Mouse (Mus musculus) ES-Bruce4 (cell line): ENCODE results near the gene Rd3l.

Experiments used
- CTCF ChIP-seq: IDR thresholded peaks from one replicate; pipeline ENCODE4 v1.8.1; 2011; ENCODE audit warnings: low read depth, low read length
- EP300 ChIP-seq: IDR thresholded peaks from 2 replicates; pipeline ENCODE4 v1.6.1; 2011; ENCODE audit warnings: low read depth, low read length; ENCODE audit not compliant: insufficient read depth
- POLR2A ChIP-seq: IDR thresholded peaks from one replicate; pipeline ENCODE4 v1.8.1; 2011; ENCODE audit warnings: low read length; ENCODE audit not compliant: insufficient read depth

GRCm38 (mm10) chr12:111974578-111974977 is 6.5 kb downstream of the Rd3l start:
- TF ChIP-seq CTCF (no peak), EP300 (no peak), POLR2A (no peak)
